Mouse (Mus musculus) testis, postnatal 10 days (tissue): ENCODE data around the gene Fsd1l.

Experiments used
- DNase-seq: peaks from one replicate; pipeline ENCODE4 v3.0.0; 2021; ENCODE audit warnings: low spot score

The Fsd1l gene

DNA sequence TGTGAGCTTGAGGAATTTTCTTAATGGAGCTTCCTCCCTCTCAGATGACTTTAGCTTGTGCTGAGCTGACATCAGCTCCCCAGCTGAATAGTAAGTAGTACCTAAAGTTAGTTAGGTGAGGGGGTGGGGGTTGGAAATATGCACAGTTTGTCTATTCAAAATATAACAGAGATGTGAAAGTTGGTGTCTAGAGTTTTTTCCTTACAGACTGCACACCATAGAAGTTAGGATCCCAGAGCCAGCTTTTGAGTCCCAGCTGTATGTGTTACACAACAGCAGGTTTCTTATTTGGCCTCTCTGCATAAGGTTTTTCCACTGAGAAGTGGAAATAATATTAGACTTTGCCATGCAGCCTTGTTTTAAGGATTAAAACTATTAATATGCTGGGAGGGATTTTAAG, 118.6 kb downstream of the Fsd1l start:
- DNase-seq: no peak

DNA sequence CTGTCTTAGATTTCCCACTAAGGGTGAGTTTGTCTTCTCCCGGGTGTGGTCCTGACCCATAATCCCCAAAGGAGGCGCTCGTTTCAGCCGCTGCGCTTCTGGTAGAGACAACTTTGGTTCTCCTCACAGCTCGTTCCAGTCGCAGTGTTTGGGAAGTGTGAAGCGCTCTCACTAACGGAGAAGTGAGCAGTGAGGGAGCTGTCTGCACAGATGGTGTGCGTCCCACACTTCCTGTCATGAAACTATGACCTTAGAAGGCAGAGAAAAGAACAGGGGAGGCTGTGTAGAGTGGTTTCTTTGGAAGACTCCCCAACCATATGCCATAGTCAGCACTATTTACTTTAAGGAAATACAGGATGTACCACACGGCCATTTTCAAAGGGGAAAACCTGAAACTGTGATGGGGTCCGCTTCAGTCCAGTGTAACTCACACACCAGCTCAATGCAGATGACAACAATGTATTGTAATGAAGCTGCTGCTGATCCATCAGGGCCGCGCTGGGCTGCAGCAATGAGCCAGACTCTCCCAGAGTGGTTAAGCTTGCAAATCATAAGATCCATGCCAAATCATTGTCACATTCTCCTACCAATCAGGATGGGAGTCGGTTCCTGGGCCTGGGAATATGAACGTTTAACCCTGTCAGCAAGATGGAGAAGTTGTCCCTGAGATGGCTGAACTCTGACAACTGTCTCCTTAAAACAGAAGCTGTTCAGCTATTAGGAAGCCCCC, 119.3 kb downstream of the Fsd1l start:
- DNase-seq: no peak
